Mouse (Mus musculus): ENCODE measurements around the gene Vps8. TPM values are rescaled to one million over a fixed set of nuclear protein-coding genes. Genes with fewer than 3 reads are reported as not detected.

Vps8 gene
- total and polyA plus RNA-seq, 3 experiments: 13.6 to 17.6 (median 15.9) TPM

DNA sequence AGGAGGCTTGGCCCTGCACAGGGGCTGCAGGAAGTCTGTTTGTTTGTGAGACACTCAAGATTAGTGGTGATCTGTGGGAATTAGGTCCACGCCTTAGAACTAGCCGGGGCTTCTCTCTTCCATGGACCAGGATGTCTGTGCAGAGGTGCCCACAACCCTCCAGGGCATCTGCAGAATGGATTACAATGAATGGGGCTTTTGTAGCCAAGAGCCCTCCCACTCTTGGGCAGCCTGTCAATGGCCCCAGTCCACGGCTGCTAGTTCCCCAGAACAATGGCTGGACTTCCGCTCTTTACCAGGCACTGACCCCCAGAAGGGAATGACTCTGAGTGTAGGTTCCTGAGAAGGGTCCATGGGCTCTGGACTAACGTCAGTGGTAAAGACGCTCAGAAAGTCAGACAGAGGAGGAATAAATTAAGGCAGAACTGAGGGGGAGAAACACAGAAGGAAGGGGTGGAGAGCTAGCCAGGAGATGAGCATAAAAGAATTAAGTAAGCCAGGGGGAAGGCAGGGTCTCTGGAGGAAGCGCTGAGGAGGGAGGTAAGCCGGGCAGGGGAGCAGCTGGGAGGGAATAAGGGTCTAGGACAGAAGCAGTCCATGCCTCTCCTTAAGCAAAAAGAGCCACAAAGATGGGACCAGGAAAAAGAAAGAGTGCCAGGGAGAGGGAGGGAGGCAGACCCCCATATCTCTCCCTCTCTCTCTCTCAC lies 24.4 kb upstream of the Vps8 start:
- no peak overlapping the region for H3K9ac ChIP-seq (ENCODE audit: insufficient read depth, low read depth)
- H3K4me2 ChIP-seq (ENCODE audit: insufficient read depth, low read depth, poor library complexity, severe bottlenecking): no peak overlapping the region
- DNase-seq (ENCODE audit: extremely low read depth): no peak
- no peak overlapping the region for H3K4me3 ChIP-seq (replicated peaks in 1 of 3; ENCODE audit: low read depth in 2 of 3, low read length in 2 of 3, poor library complexity in 1 of 3)
- H3K27ac ChIP-seq (ENCODE audit: insufficient read depth, low read depth): no peak overlapping the region
- no peaks in the 10 kb centered on the region for H3K36me3 ChIP-seq (replicated peaks in 1 of 2; ENCODE audit: control insufficient read depth in 1 of 2, insufficient read depth in 1 of 2, low read length in 1 of 2)
- H3K9me3 ChIP-seq (replicated peaks; ENCODE audit: low read length): no peaks in the 10 kb centered on the region
- TF ChIP-seq RAD21 (IDR thresholded peaks at IDR 0.05; ENCODE audit: low read depth, low read length) (no peak), USF1 (IDR thresholded peaks at IDR 0.05; ENCODE audit: low read depth, low read length) (no peak), USF2 (conservative IDR thresholded peaks at IDR 0.05; ENCODE audit: low read depth, low read length) (no peak), CTCF (conservative IDR thresholded peaks at IDR 0.05 in 1 of 2, IDR thresholded peaks at IDR 0.05 in 1 of 2; ENCODE audit: low read depth in 2 of 2, low read length in 2 of 2) (no peak), ETS1 (conservative IDR thresholded peaks at IDR 0.05; ENCODE audit: low read depth, low read length) (no peak), MAX (IDR thresholded peaks at IDR 0.05; ENCODE audit: low read length) (no peak), NRF1 (IDR thresholded peaks at IDR 0.05; ENCODE audit: low read depth, low read length) (no peak), UBTF (IDR thresholded peaks at IDR 0.05; ENCODE audit: low read depth, low read length) (no peak), MEF2A (IDR thresholded peaks at IDR 0.05; ENCODE audit: borderline replicate concordance, low read depth, low read length) (no peak), ZKSCAN1 (IDR thresholded peaks at IDR 0.05; ENCODE audit: borderline replicate concordance, low read depth, low read length) (no peak), TCF12 (IDR thresholded peaks at IDR 0.05; ENCODE audit: low read depth, low read length) (no peak), MYC (IDR thresholded peaks at IDR 0.05; ENCODE audit: low read depth, low read length) (no peak), KAT2A (IDR thresholded peaks at IDR 0.05; ENCODE audit: insufficient replicate concordance, low read length) (no peak)
- peaks cover 2% of the 10 kb centered on the region for H3K27me3 ChIP-seq (replicated peaks)
- in situ Hi-C loops (cut with MboI; ENCODE audit: low pct_ligation_motif_present, low pct_unique_long_range_greater_than_20kb, low sequenced_read_pairs) (no loop called here), dilution Hi-C loops (cut with MboI; ENCODE audit: extremely low pct_ligation_motif_present, extremely low pct_unique_long_range_greater_than_20kb, low sequenced_read_pairs) (no loop called here)
- H3K4me1 ChIP-seq (ENCODE audit: control insufficient read depth in 1 of 2, insufficient read depth in 2 of 2): peaks cover 0 to 5% of the 10 kb centered on the region in 2 experiments; a peak in 2 of 4 replicates
- no peaks in the 10 kb centered on the region for H3K79me2 ChIP-seq (replicated peaks; ENCODE audit: control insufficient read depth, extremely low read depth, insufficient read depth, poor library complexity, severe bottlenecking)

DNA sequence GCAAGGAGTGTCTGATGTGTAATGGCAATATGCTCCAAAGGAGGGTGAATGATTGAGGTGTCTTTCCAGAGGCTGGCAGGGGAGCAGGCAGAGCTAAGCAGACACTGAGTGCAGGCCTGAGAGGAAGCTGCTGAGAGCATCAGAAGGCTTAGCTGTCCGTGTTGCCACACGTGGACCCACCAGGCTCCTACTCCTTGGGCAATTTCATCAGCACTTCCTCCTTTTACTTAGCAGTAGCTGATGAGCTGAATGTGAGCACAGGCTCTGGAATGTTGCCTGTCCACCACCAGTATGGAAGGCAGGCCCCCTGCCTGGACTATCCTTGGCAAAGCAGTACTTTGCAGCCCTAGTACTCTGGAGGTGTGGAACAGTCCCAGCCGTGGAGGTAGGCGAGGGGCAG lies 23.0 kb upstream of the Vps8 start:
- no peak for DNase-seq (ENCODE audit: extremely low read depth)
- Histone ChIP-seq H3K27me3 (replicated peaks) (no peaks in the 10 kb centered on the region), H3K9ac (ENCODE audit: insufficient read depth, low read depth) (no peak overlapping the region), H3K4me2 (ENCODE audit: insufficient read depth, low read depth, poor library complexity, severe bottlenecking) (no peak overlapping the region), H3K9me3 (replicated peaks; ENCODE audit: low read length) (no peaks in the 10 kb centered on the region), H3K4me1 (ENCODE audit: control insufficient read depth in 1 of 2, insufficient read depth in 2 of 2) (peaks cover 0 to 5% of the 10 kb centered on the region in 2 experiments; a peak in 2 of 4 replicates), H3K27ac (ENCODE audit: insufficient read depth, low read depth) (no peak overlapping the region), H3K36me3 (replicated peaks in 1 of 2; ENCODE audit: control insufficient read depth in 1 of 2, insufficient read depth in 1 of 2, low read length in 1 of 2) (no peaks in the 10 kb centered on the region), H3K4me3 (replicated peaks in 1 of 3; ENCODE audit: low read depth in 2 of 3, low read length in 2 of 3, poor library complexity in 1 of 3) (no peak overlapping the region), H3K79me2 (replicated peaks; ENCODE audit: control insufficient read depth, extremely low read depth, insufficient read depth, poor library complexity, severe bottlenecking) (no peaks in the 10 kb centered on the region)
- TF ChIP-seq IRF4 (IDR thresholded peaks at IDR 0.05; ENCODE audit: low read depth, low read length): no peak
- TF ChIP-seq RAD21 (IDR thresholded peaks at IDR 0.05; ENCODE audit: low read depth, low read length): no peak
- no peak for TF ChIP-seq ZKSCAN1 (IDR thresholded peaks at IDR 0.05; ENCODE audit: borderline replicate concordance, low read depth, low read length)
- in situ Hi-C loops (cut with MboI; ENCODE audit: low pct_ligation_motif_present, low pct_unique_long_range_greater_than_20kb, low sequenced_read_pairs): no loop called here
- dilution Hi-C loops (cut with MboI; ENCODE audit: extremely low pct_ligation_motif_present, extremely low pct_unique_long_range_greater_than_20kb, low sequenced_read_pairs): no loop called here

Data from CH12.LX (cell line).